Mouse (Mus musculus) brown adipose tissue, adult 24 weeks (tissue): Measurements from ENCODE around the gene Exph5. TPM values are rescaled to one million over a fixed set of nuclear protein-coding genes. Genes with fewer than 3 reads are reported as not detected.

Experiments
- H3K27ac ChIP-seq: fragments of 200-500 bp; replicated peaks from 2 replicates; pipeline ENCODE4 v1.5.1; 2012; ENCODE audit warnings: low read depth, mild to moderate bottlenecking, low read length
- H3K4me1 ChIP-seq: fragments of 200-500 bp; 2 replicates; pipeline ENCODE4 v1.6.1; 2012; ENCODE audit warnings: low read length, mixed read lengths; ENCODE audit not compliant: control insufficient read depth, insufficient read depth, insufficient read length
- H3K4me3 ChIP-seq: fragments of 200-500 bp; 2 replicates; pipeline ENCODE4 v1.5.1; 2012; ENCODE audit warnings: low read depth, mild to moderate bottlenecking, low read length, moderate library complexity; ENCODE audit not compliant: insufficient read depth
- polyA plus RNA-seq: library from polyadenylated mRNA; stranded (reverse); fragments of >200 nt; gene quantifications from 2 replicates; pipeline ENCODE4 v1.2.4, GENCODE M21; 2012; ENCODE audit not compliant: missing spikeins, insufficient read depth, insufficient read length

Exph5 gene
- polyA plus RNA-seq, result not detected in 2 replicates

DNA sequence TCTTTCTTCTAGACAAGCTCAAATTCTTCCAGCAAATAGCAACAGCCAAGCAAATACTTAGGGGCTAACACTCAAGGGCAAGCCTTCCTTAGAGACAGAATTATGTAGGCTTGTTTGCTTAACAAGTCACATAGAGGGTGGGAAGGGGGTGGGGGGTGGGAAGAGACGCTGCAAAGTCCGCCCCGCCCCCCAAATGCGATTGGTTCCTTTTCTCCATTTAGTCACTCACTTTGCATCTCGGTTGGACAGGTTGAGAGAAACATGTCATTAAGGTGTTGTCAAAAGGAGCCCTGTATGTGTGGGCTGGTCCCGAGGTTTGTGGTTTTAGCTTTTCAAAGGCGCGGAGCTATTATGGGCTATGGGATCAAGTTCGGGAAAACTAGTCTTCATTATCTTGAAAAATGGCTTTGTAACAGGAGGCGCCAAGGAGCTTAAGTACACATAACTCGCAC is at the start of gene Exph5:
Gene Exph5, plus strand, starts transcription at position 402 of the 452 bp plus-strand sequence.
- Histone ChIP-seq H3K4me1 (no peaks in the 10 kb centered on the region), H3K4me3 (no peak within 1 kb of the TSS; the same call in 1 of the 2 replicates), H3K27ac (no peak within 1 kb of the TSS)

DNA sequence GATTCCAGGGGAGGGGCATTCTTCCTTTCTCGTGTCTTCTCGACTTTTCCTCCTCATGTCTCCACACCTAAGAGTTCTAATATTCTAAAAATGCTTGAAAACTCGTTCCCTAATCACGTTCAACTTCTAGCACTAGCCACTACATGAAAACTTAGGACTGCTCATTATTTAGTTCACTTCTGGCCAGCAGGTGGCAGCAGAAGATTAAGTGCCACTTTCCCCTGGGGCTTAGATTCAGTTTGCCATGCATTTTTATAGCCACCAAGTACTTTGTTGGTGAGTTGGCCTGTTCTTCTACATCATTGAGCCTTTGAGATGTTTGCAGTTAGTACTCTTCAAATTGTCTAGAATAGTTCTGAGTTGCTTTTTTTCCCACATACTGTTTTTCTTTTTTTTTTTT is 47.1 kb upstream of the Exph5 start:
- Histone ChIP-seq H3K27ac (no peak overlapping the region), H3K4me1 (no peaks in the 10 kb centered on the region), H3K4me3 (no peak overlapping the region)

DNA sequence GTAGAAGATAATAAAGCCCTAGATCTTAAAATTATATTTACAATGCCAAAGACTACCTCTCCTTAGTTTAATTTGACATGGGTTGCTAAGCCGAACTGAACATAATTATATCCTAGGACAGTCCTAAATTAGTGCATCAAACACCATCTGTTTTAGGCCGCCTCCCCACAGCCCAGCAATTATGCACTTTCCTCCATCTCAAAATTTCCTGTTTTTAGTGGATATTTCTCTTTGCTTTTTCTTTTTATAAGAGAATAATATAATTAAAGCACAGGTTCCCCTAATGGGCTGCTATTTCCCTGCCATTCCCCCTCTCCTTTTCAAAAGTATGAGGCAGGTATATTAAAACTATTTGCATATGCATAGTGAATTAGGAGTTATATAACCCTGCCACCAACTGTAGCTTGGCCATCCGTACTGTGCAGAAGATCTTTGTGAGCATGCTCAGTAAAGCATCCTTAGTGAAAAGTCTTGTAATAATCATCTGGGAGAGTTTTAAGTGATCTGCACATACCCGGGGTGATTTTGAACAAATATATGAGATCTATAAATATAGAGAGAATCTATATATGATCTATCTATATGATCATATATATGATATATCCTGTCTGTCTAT is 44.7 kb upstream of the Exph5 start:
- no peak overlapping the region for H3K27ac ChIP-seq
- H3K4me3 ChIP-seq, result no peak overlapping the region

DNA sequence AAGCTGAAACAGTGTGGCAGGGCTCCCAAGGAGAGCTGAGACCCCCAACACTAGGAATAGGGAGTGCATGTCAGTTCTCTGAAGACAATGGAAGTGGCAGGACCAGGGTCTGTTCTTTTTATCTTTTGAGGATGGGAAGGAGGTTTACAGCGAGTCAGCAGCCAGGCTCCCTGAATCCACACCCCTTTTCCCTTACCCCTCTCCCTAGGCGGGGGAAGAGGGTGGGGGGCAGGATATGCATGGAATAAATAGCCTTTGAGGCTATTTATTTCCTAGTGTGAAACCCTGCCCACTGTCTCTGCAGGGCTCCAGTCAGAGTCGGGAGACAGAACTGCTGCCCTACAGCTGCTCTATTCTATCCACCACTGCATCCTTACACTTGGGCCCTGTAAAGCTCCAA is 43.7 kb upstream of the Exph5 start:
- H3K4me3 ChIP-seq, result no peak overlapping the region
- no peaks in the 10 kb centered on the region for H3K4me1 ChIP-seq
- no peak overlapping the region for H3K27ac ChIP-seq

More for the DNA sequence above, 44.7 kb upstream of the Exph5 start:
- no peaks in the 10 kb centered on the region for H3K4me1 ChIP-seq

DNA sequence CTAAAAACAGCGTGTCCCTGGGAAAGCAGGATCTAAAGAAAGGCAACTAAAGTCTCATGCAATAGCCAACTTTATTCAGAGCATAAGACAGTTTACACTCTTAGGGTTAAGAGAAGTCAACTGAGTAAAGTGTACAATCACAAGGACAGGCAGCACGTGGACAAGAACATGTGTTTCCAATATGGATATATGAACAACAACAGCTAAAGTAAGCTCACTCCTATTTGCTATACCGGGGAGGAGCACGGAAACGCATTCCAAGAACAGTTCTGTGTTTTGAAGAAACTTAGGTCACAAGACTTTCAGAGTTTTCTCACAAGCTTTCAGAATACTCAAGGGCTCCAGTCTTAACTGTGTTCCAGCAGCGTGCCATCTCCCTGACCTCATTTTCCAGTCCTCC is 43.3 kb upstream of the Exph5 start:
- Histone ChIP-seq H3K4me3 (no peak overlapping the region), H3K27ac (no peak overlapping the region), H3K4me1 (no peaks in the 10 kb centered on the region)

- no peak overlapping the region for H3K27ac ChIP-seq
- no peak overlapping the region for H3K4me3 ChIP-seq
- H3K4me1 ChIP-seq, result no peaks in the 10 kb centered on the region
Measured at GRCm38 (mm10) chr9:53264387-53264786, 37.1 kb upstream of the Exph5 start.

DNA sequence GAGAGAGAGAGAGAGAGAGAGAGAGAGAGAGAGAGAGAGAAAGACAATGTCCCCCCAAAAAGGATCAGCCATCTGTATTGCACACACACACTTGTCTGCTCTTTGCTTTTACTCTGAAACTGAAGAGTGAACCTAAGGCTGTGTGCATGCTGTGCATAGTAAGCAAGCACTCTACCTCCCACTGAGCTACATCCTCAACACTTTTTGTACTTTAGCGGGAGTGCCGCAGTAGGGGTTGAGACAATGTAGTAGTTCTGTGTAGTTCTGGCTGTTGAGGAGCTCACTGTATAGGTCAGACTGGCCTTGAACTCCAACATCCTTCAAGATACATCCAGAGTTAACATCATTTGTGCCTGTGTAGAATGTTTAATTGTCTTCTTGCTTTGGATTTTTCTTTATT is 35.9 kb upstream of the Exph5 start:
- no peak overlapping the region for H3K27ac ChIP-seq
- H3K4me3 ChIP-seq, result no peak overlapping the region
- H3K4me1 ChIP-seq, result no peaks in the 10 kb centered on the region

DNA sequence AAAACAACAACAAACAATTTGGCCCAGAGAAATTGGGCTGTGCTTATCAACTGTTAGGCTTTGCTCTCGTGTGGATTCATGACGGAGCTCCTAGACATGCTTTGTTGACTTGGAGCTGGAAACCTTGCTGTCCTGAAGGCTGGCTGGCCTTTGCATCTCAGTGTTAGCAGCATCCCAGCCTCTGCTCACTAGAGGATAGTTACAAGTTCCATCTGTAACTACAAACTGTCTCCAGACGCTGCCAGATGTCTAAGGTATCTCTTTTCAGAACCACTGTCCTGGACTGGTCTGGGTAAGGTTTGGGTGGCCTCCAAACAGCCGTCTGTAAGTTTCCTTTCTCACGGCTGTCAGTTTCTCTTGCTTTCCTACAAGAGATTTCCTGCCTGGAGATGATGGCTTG is 33.4 kb upstream of the Exph5 start:
- no peak overlapping the region for H3K27ac ChIP-seq
- H3K4me1 ChIP-seq, result no peaks in the 10 kb centered on the region
- no peak overlapping the region for H3K4me3 ChIP-seq

DNA sequence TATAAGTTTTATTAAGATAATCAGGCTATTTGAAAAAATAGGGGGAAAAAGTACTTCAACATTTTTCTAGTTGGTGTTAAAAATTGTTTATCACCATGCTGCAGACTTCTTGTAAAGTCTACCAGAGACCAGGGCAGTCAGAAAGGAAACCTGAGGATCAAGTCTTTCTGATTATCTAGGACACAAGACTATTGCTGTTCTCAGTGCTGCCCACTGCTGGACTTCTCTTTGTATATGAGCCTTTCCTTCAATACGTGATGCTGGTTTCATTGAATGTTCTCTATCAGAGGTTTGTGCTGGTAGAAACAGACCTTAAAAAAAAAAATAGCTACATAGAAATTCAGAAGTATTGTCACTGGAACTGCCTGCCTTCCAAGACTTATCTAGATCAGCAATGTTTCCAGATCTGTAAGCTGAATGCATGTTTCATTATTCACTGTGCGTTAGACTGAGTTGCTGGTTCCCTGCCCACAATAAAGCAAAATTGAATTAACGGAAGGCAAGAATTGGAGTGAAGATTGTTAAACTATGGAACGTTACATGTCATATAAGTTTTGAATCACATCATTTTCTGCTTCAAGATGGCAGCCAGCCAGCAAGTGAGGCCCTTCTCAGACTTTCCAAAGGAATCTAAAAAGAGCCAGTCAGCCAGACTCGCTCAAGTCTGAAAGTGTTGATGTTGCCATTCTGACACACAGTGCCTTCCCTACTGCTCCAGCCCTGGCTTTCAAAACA is 32.6 kb upstream of the Exph5 start:
- Histone ChIP-seq H3K27ac (no peak overlapping the region), H3K4me1 (no peaks in the 10 kb centered on the region), H3K4me3 (no peak overlapping the region)

GRCm38 (mm10) chr9:53269466-53269755 is 32.1 kb upstream of the Exph5 start:
- no peaks in the 10 kb centered on the region for H3K4me1 ChIP-seq
- H3K4me3 ChIP-seq, result no peak overlapping the region
- no peak overlapping the region for H3K27ac ChIP-seq

GRCm38 (mm10) chr9:53271281-53272022 is 30.0 kb upstream of the Exph5 start:
- Histone ChIP-seq H3K4me1 (no peaks in the 10 kb centered on the region), H3K4me3 (no peak overlapping the region), H3K27ac (no peak overlapping the region)

DNA sequence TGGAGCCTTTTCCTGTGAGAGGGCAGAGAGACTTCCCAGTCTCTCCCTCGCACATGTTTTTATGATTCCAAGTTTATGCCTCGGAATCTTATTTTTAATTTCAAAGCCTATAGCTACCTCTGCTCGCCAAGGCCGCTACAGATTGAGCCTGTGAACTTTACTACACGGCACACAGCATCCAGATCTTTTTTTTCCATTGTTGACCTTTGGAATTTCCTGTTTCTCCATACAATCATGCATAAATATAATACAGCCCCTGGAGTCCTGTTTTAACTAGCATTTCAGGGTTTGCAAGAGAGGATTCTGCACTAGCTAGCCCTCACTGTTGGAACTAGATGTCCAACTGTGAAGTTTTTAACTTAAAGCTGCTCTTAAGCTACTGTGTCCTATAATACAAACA is 29.3 kb upstream of the Exph5 start:
- no peak overlapping the region for H3K4me3 ChIP-seq
- no peak overlapping the region for H3K27ac ChIP-seq
- no peaks in the 10 kb centered on the region for H3K4me1 ChIP-seq

DNA sequence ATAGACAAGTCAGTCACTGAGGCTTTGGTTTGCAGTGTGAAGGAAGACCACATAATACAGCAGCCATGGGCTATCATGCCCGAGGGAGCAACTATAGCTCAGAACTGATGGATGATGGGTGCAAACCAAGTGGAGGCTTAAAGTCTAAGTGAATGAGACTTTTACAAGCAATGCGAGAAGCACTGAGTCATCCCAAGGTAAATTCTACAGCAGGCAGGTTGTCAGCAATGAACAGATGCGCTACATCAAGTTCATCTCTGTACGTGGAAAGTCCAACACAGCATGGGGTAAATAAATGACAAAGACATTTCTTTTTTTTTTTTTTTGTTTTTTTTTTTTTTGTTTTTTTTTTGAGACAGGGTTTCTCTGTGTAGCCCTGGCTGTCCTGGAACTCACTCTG is 28.8 kb upstream of the Exph5 start:
- Histone ChIP-seq H3K27ac (no peak overlapping the region), H3K4me1 (no peaks in the 10 kb centered on the region), H3K4me3 (no peak overlapping the region)

- H3K27ac ChIP-seq, result no peak overlapping the region
Measured at GRCm38 (mm10) chr9:53276381-53276780, 25.1 kb upstream of the Exph5 start.

GRCm38 (mm10) chr9:53278997-53279396 is 22.5 kb upstream of the Exph5 start:
- Histone ChIP-seq H3K27ac (no peak overlapping the region), H3K4me1 (no peaks in the 10 kb centered on the region), H3K4me3 (no peak overlapping the region)

More at GRCm38 (mm10) chr9:53276381-53276780, 25.1 kb upstream of the Exph5 start:
- H3K4me3 ChIP-seq, result no peak overlapping the region
- no peaks in the 10 kb centered on the region for H3K4me1 ChIP-seq
